Mouse (Mus musculus): ENCODE results near the gene Dio2. TPM values are rescaled to one million over a fixed set of nuclear protein-coding genes. Genes with fewer than 3 reads are reported as not detected.

Dio2 gene
- total RNA-seq (2022) = 10 to 100 TPM; 35.3 to 41.3 (median 38.9) TPM

DNA sequence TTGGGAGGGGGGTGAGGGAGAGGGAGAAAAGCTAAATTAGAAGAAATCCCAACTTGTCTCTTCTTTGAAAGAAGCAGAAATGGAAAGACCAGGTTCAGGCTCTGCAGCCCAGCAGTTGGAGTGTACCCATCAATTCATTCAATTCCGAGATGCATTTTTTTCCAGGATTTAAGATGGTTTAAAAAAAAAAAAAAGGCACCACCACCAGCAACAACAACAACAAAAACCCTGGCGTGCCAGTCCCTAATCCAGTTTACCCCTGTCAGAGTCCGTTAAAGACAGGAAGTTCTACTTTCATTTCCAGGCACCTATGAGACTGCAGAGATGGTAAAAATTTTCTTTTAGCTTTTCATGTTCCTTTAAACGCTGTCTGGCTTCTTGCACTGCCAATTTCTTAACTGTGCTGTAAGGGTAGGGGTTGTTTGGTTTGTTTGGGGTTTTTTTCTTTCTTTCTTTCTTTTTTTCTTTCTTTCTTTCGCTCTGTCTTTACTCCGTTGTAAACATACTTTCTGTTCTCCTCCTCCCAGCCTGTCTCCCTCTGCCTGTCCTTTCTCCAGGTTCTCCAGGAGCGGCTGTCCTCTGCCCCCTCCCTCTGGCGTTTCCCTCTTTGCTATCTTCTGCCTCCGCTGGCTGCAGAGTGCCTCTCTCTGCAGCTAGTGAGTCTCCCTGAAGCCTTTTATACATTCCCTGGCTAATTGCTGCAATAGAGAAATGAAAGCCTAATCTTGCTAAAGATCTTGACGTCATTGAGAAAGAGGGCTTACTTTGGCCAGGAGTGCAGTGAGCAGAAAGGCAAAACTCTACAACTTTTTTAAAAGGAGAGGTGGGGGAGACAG lies at the start of gene Dio2:
TSS of gene Dio2 (minus strand) at position 51 of the 836 bp plus-strand sequence.
- DNase-seq (ENCODE audit: low spot score in 2 of 2) = no peak

DNA sequence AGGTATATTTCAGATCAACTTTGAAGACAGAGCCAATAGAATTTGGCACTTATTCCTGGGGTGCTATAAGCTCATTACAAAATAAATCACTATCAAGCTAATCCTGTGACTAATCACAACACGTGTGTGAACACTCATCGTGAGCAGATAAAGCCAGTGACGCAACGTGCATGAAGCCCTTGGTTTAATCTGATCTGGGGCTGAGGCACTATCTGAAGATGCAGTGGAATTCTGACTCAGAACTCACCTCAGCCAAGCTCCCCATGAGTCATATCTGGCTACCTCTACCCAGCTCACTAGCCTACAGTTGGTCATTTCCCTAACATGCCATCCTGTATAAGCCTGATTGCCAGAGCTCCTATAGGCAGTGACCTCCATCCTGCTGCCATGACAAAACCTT lies 43.2 kb upstream of the Dio2 start:
- no peak for DNase-seq (ENCODE audit: low spot score in 2 of 2)

DNA sequence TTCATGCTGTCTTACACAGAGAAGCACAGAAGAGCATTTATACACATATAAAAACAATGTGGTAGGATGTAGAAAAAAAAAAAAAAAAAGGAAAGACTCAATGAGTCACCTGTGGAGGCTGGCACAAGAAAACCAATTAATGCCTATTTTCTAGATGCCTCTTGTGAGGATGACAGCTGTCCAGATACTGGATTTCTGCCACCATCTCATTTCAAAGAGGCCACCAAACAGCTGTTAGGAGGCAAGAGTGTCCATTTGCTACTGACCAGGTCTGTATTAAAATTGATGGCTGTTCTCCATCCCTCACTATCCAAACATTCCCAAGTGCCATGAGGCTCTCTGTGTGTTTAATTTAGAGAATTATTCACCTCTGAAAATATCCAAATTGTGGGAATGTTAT lies 6.5 kb upstream of the Dio2 start:
- DNase-seq (ENCODE audit: low spot score in 2 of 2) = no peak

DNA sequence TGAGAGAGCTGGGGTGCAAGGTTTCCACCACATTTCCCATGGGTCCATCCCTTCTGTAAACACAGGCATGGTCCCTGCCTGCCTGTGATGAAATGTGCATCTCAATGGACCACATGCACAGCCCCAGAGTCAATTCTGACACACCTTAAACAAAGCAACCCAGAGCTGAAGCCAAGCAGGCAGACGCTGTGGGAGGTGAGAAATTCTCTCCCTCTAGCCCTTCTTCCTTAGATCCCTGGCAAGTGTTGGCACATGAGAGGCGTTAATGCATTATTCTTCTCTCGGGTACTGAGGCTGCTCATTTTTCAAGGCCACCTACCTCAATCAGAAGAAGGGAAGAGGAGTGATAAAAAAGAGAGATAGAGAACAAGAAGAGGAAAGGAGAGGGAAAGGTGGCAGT lies 5.4 kb upstream of the Dio2 start:
- no peak for DNase-seq (ENCODE audit: low spot score in 2 of 2)

DNA sequence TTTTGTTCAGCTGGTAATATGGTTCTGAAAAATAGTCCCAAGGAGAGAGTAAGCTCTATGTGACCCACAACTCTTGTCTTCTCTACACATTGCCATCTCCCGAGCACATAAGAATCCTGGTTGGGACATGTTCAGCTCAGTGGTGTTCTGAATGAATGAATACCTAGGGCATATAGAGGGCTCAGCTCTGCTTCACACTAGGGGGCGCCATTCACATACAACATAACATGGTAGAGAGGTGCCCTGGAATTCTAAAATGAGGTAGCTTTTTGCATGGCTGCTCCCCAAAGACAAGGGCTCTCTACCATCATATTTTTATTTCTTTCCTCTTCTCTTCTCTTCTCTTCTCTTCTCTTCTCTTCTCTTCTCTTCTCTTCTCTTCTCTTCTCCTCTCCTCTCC lies 2.2 kb upstream of the Dio2 start:
- peak; percentile 63 to 86 for DNase-seq (ENCODE audit: low spot score in 2 of 2)

DNA sequence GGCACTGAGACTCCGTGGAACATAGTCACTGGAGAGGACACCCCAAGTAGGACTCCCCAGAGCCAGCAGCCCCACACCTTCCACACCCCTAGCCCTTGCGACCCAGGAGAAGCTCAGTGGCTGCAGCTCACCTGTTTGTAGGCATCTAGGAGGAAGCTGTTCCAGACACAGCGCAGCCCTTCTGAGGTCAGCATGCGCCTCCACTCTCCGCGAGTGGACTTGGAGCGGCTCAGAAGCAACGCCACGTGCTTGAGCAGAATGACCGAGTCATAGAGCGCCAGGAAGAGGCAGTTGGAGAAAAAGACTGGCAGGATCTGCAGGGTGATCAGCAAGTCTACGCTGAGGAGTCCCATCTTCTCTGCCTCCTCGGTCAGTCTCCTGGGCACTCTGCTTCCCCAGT lies 306 bp downstream of the Dio2 start:
- peak; percentile 17 to 19 for DNase-seq (ENCODE audit: low spot score in 2 of 2)

DNA sequence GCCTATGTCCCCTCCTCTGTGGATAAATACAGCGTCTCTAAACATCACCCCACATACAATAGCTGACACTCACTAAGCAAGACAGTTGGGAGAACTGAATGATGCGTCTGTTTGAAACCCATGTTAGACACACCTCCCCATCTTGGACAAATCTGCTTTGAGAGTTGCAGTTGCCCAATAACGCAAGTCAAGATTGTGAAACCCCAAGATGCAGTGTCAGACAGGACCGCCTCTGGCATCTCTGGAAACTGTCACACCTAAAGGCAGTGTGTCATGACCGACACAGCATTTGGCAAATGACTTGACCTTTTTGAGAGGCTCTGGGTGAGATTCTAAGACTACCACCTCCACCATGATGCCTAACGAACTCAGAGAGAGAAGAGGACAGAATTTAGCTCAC lies 2.8 kb downstream of the Dio2 start:
- DNase-seq (ENCODE audit: low spot score in 2 of 2) = no peak

DNA sequence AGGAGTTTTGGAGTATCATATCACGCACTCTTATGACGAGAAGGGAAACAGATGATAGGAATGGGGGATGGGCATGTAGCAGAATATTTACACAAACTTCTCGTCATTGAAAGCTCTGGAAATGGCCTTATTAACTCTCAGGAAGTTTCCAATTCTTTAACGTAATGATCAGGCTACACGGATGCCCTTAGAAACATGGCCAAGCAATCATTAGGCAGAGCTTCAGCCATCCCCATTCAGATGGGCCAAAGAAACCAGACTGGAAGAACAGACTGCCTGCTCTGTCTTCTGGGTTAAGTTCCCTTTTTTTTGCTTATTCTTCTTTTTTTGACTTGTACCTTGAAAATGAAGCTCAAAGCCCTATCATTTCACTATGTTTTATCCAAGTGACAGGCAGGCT lies 3.7 kb downstream of the Dio2 start:
- no peak for DNase-seq (ENCODE audit: low spot score in 2 of 2)

DNA sequence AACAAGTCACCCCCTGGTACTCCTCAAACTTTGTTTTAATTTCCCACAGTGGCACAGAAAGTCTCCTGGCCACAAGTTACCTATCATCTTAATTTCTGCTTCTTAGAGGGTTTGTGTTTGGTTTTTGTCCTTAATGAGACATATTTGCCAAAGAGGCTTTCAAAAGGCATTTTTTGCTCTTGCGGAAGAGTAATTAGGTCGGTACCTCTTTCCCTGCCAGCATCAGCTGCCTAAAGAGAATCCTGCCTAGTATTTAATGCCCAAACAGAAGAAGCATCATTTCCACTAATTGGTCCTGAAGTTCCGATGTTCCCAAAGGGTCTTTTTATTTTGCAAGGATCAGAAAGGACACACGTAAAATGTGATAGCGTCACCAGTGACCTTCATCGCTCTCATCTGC lies 4.5 kb downstream of the Dio2 start:
- DNase-seq (ENCODE audit: low spot score in 2 of 2) = peak in 1 of 2 experiments; percentile 34

DNA sequence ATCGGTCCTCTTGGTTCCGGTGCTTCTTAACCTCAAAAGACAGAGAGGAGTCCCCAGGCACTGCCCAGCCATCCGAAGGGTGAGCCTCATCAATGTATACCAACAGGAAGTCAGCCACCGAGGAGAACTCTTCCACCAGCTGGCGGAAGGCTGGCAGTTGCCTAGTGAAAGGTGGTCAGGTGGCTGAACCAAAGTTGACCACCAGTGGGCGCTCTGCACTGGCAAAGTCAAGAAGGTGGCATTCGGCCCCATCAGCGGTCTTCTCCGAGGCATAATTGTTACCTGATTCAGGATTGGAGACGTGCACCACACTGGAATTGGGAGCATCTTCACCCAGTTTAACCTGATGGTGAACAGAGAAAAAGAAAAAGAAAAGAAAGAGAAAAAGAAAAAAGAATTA lies 8.6 kb downstream of the Dio2 start:
- DNase-seq (ENCODE audit: low spot score in 2 of 2) = peak in 1 of 2 experiments; percentile 42

DNA sequence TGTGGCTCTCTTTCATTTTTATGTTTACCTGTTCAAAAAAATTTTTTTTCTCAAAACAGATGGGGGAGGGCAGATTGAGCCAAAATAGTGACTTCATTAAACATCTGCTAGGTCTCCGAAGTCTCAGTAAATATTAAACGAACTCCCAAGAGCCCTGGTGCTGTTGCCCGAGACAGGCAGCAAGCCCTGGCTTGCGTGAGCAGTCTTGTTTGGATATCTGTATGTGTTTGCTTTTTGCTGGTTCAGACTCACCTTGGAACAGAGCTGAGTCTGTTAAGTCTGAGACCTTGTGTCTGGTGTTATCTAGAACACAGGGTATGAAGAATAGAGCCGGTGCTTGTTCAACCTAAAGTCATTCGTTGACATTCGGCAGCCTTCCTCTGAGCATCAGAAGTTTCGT lies 13.1 kb downstream of the Dio2 start:
- no peak for DNase-seq (ENCODE audit: low spot score in 2 of 2)

DNA sequence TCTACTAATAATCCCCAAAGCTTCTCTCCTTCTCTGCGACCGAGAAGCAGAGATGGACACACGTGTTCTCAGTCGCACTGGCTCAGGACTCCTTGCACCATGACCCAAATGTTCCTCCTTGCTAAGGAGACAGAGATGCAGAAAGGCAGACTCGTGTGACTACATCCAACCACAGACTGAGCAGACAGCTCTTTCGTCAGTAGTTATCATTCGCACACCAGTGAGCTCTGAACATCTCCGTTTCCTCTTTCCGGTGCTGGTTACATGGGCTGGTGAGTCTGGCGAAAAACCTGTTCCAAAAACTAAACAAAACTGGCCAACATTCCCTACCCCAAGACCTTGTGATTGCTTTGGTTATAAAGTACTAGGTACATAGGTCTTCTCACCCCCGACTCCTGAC lies 13.6 kb downstream of the Dio2 start:
- DNase-seq (ENCODE audit: low spot score in 2 of 2) = no peak

DNA sequence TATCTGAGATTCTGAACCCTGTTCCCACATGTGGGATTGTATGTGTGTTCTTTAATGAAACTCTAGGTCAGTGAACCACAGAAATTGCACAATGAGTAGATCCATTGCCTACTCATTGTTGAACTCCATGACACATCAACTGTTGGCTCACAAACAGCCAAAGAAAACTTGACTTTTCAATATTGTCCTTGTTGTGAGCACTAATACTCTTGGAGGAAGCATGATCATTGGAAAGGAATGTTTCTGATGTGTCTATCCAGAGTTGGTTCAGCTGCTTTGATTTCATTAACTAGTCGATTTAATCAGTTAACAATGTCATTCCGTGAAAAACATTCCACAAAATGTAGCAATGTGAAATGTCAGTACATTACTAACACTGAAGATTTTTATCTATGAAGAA lies 44.1 kb downstream of the Dio2 start:
- no peak for DNase-seq (ENCODE audit: low spot score in 2 of 2)

All from layer of hippocampus, adult 8-10 months (tissue).